11 mouse cellular contexts compared by ENCODE assay signal in genomic region chr11:16976937-16977336, GRCm38 (mm10). TPM values are rescaled to one million over a fixed set of nuclear protein-coding genes. Genes with fewer than 3 reads are reported as not detected.
A peak's percentile ranks its signal among the peaks of the same experiment; 100 is the strongest.
DNase-seq lines count a peak whose midpoint lies in the region; ATAC-seq lines count a peak whose summit lies in the region.
"Had no signal": no experiment of that assay in that cellular context is flagged by ENCODE, and none has a peak within 500 bp of the region (broad histone marks: within the 10 kb centered on the region; RNA-seq: fewer than 3 reads in every experiment).

No protein-coding gene starts in this region.

- H3K4me2 ChIP-seq in neural tube, embryonic 15.5 days, result no peak overlapping the region
- H3K4me2 ChIP-seq: stomach, embryonic 15.5 days had no signal

- H3K27me3 ChIP-seq in heart, embryonic 10.5 days (ENCODE audit: insufficient read depth, poor library complexity, severe bottlenecking), result no peaks in the 10 kb centered on the region
- no peaks in the 10 kb centered on the region for H3K27me3 ChIP-seq in neural tube, embryonic 15.5 days (replicated peaks)
- H3K27me3 ChIP-seq: stomach, embryonic 15.5 days had no signal

- peak; percentile 26 for DNase-seq in heart, adult 8-10 months (ENCODE audit: low spot score)
- DNase-seq in heart, embryonic 10.5 days (ENCODE audit: low spot score), result no peak
- peak; percentile 8 to 36 for DNase-seq in kidney, postnatal 36 days
- DNase-seq in lung, postnatal 36 days, result peak; percentile 60
- no peak for DNase-seq in embryo, embryonic 10.5 days (ENCODE audit: low spot score)
- DNase-seq in Muller cell, postnatal 12 days (ENCODE audit: inconsistent ontology term), result no peak
- DNase-seq: cerebellum, postnatal 36 days; right cerebral cortex, adult 18-20 months had no signal

- no peaks in the 10 kb centered on the region for H3K36me3 ChIP-seq in heart, embryonic 10.5 days
- no peaks in the 10 kb centered on the region for H3K36me3 ChIP-seq in neural tube, embryonic 15.5 days
- H3K36me3 ChIP-seq: stomach, embryonic 15.5 days had no signal

- H3K9me3 ChIP-seq in heart, embryonic 10.5 days, result no peaks in the 10 kb centered on the region
- no peaks in the 10 kb centered on the region for H3K9me3 ChIP-seq in neural tube, embryonic 15.5 days (replicated peaks)
- H3K9me3 ChIP-seq: stomach, embryonic 15.5 days had no signal

- H3K4me1 ChIP-seq in heart, embryonic 10.5 days, result peaks cover 2% of the 10 kb centered on the region; the same call in 1 of the 2 replicates
- H3K4me1 ChIP-seq in neural tube, embryonic 15.5 days, result no peaks in the 10 kb centered on the region
- H3K4me1 ChIP-seq: stomach, embryonic 15.5 days had no signal

- H3K4me3 ChIP-seq in heart, embryonic 10.5 days, result no peak overlapping the region
- H3K4me3 ChIP-seq in neural tube, embryonic 15.5 days (replicated peaks), result no peak overlapping the region
- H3K4me3 ChIP-seq: stomach, embryonic 15.5 days had no signal

- WGBS in heart, embryonic 10.5 days, result 49% methylated on average over 4 of the region's 4 CpGs
- WGBS in neural tube, embryonic 15.5 days, result 87% methylated on average over 4 of the region's 4 CpGs

- no peak overlapping the region for H3K9ac ChIP-seq in neural tube, embryonic 15.5 days (replicated peaks)
- H3K9ac ChIP-seq: stomach, embryonic 15.5 days had no signal

- ATAC-seq in common myeloid progenitor, adult 5-6 weeks (replicated peaks; ENCODE audit: low read depth, poor library complexity, severe bottlenecking), result peak; percentile 84
- ATAC-seq in neural tube, embryonic 15.5 days (ENCODE audit: low FRiP score), result no peak

- H3K27ac ChIP-seq in heart, embryonic 10.5 days, result no peak overlapping the region
- H3K27ac ChIP-seq in neural tube, embryonic 15.5 days (replicated peaks), result no peak overlapping the region
- H3K27ac ChIP-seq: stomach, embryonic 15.5 days had no signal

RNA-seq across cellular contexts. Expression of gene Fbxo48, which starts 25.8 kb away (rescaled TPM):
- total RNA-seq in heart, adult 8-10 months (2022), result under 1 TPM; 0.11 to 0.28 (median 0.19) TPM
- 1.5 and 1.7 TPM in 2 replicates for polyA plus RNA-seq in heart, embryonic 10.5 days (2016; fragmentation: Nextera tagmentation; extraction: Ambion mirVana)
- total RNA-seq in common myeloid progenitor, adult 5-6 weeks (2017), result 9.1 and 14.3 TPM in 2 replicates
- polyA plus RNA-seq in neural tube, embryonic 15.5 days (2015; fragmentation: Nextera tagmentation; extraction: Ambion mirVana), result 0.68 and 0.72 TPM in 2 replicates

Comparison
In these comparisons a context has a peak if more than half of its experiments do, and no peak if none do; other contexts are left out.
1. DNase-seq: peak in heart, adult 8-10 months (single experiment), kidney, postnatal 36 days (2 of 2) and lung, postnatal 36 days (single experiment); none in heart, embryonic 10.5 days (single experiment), embryo, embryonic 10.5 days (single experiment) and Muller cell, postnatal 12 days (single experiment).